Mouse (Mus musculus): ENCODE results near the gene Ak6. TPM values are rescaled to one million over a fixed set of nuclear protein-coding genes. Genes with fewer than 3 reads are reported as not detected.

Ak6 gene
- 361 and 370 TPM in 2 replicates for polyA plus RNA-seq (2016; fragmentation: Nextera tagmentation; extraction: Ambion mirVana)

GRCm38 (mm10) chr13:100650550-100651438, at the start of gene Ak6, which contains the start of gene Rad17:
Gene Ak6, plus strand, starts transcription at chr13:100650979.
Gene Rad17, minus strand, starts transcription at chr13:100651051.
- DNase-seq (ENCODE audit: low spot score): peak; percentile 95
- peak within 1 kb of the TSS; percentile 99 for H3K27ac ChIP-seq
- no peaks in the 10 kb centered on the region for H3K27me3 ChIP-seq (ENCODE audit: low read depth, poor library complexity, severe bottlenecking)
- peaks cover 11% of the 10 kb centered on the region for H3K4me1 ChIP-seq
- H3K4me3 ChIP-seq: peak within 1 kb of the TSS; percentile 95
- WGBS: under 1% methylated on average over 73 of the region's 73 CpGs
- H3K36me3 ChIP-seq: peaks cover 43% of the 10 kb centered on the region
- no peaks in the 10 kb centered on the region for H3K9me3 ChIP-seq (replicated peaks)

GRCm38 (mm10) chr13:100601034-100601433, 49.7 kb upstream of the Ak6 start:
- H3K27me3 ChIP-seq (ENCODE audit: low read depth, poor library complexity, severe bottlenecking): no peaks in the 10 kb centered on the region
- no peak for DNase-seq (ENCODE audit: low spot score)
- WGBS: 68% methylated on average over 8 of the region's 8 CpGs
- no peaks in the 10 kb centered on the region for H3K36me3 ChIP-seq
- no peak overlapping the region for H3K27ac ChIP-seq
- no peak overlapping the region for H3K4me3 ChIP-seq
- peaks cover 12% of the 10 kb centered on the region for H3K4me1 ChIP-seq
- H3K9me3 ChIP-seq (replicated peaks): no peaks in the 10 kb centered on the region

- Histone ChIP-seq H3K4me1 (peaks cover 6% of the 10 kb centered on the region; the same call in 1 of the 2 replicates), H3K9me3 (replicated peaks) (no peaks in the 10 kb centered on the region), H3K4me3 (no peak overlapping the region), H3K27me3 (ENCODE audit: low read depth, poor library complexity, severe bottlenecking) (no peaks in the 10 kb centered on the region), H3K36me3 (no peaks in the 10 kb centered on the region), H3K27ac (no peak overlapping the region)
- 78% methylated on average over 5 of the region's 5 CpGs for WGBS
- no peak for DNase-seq (ENCODE audit: low spot score)
Observed at GRCm38 (mm10) chr13:100602239-100602902, 48.4 kb upstream of the Ak6 start.

GRCm38 (mm10) chr13:100603031-100603737, 47.6 kb upstream of the Ak6 start:
- 86% methylated on average over 10 of the region's 10 CpGs for WGBS
- Histone ChIP-seq H3K9me3 (replicated peaks) (no peaks in the 10 kb centered on the region), H3K4me3 (no peak overlapping the region), H3K27me3 (ENCODE audit: low read depth, poor library complexity, severe bottlenecking) (no peaks in the 10 kb centered on the region), H3K36me3 (no peaks in the 10 kb centered on the region), H3K27ac (no peak overlapping the region), H3K4me1 (peaks cover 6% of the 10 kb centered on the region; the same call in 1 of the 2 replicates)
- DNase-seq (ENCODE audit: low spot score): no peak

GRCm38 (mm10) chr13:100603738-100604095, 47.1 kb upstream of the Ak6 start:
- Histone ChIP-seq H3K27me3 (ENCODE audit: low read depth, poor library complexity, severe bottlenecking) (no peaks in the 10 kb centered on the region), H3K27ac (no peak overlapping the region), H3K9me3 (replicated peaks) (no peaks in the 10 kb centered on the region), H3K36me3 (no peaks in the 10 kb centered on the region), H3K4me3 (no peak overlapping the region), H3K4me1 (peaks cover 6% of the 10 kb centered on the region; the same call in 1 of the 2 replicates)
- 89% methylated on average over 11 of the region's 11 CpGs for WGBS
- no peak for DNase-seq (ENCODE audit: low spot score)

GRCm38 (mm10) chr13:100605845-100606244, 44.9 kb upstream of the Ak6 start:
- Histone ChIP-seq H3K27me3 (ENCODE audit: low read depth, poor library complexity, severe bottlenecking) (no peaks in the 10 kb centered on the region), H3K27ac (no peak overlapping the region), H3K4me1 (peaks cover 6% of the 10 kb centered on the region; the same call in 1 of the 2 replicates), H3K4me3 (no peak overlapping the region), H3K9me3 (replicated peaks) (no peaks in the 10 kb centered on the region), H3K36me3 (no peaks in the 10 kb centered on the region)
- no peak for DNase-seq (ENCODE audit: low spot score)
- WGBS: 78% methylated on average over 1 of the region's 1 CpGs

- Histone ChIP-seq H3K9me3 (replicated peaks) (no peaks in the 10 kb centered on the region), H3K27ac (no peak overlapping the region), H3K4me1 (no peaks in the 10 kb centered on the region), H3K36me3 (peaks cover 2% of the 10 kb centered on the region; the same call in 1 of the 2 replicates), H3K27me3 (ENCODE audit: low read depth, poor library complexity, severe bottlenecking) (no peaks in the 10 kb centered on the region), H3K4me3 (no peak overlapping the region)
- WGBS: 88% methylated on average over 8 of the region's 8 CpGs
- DNase-seq (ENCODE audit: low spot score): peak; percentile 29
Observed at GRCm38 (mm10) chr13:100607756-100608155, 43.0 kb upstream of the Ak6 start.

GRCm38 (mm10) chr13:100611266-100611665, 39.5 kb upstream of the Ak6 start:
- Histone ChIP-seq H3K4me1 (peaks cover 1% of the 10 kb centered on the region), H3K4me3 (no peak overlapping the region), H3K9me3 (replicated peaks) (no peaks in the 10 kb centered on the region), H3K27me3 (ENCODE audit: low read depth, poor library complexity, severe bottlenecking) (peaks cover 15% of the 10 kb centered on the region), H3K27ac (no peak overlapping the region), H3K36me3 (peaks cover 2% of the 10 kb centered on the region; the same call in 1 of the 2 replicates)
- 93% methylated on average over 13 of the region's 13 CpGs for WGBS
- no peak for DNase-seq (ENCODE audit: low spot score)

GRCm38 (mm10) chr13:100612251-100612650, 38.5 kb upstream of the Ak6 start:
- Histone ChIP-seq H3K9me3 (replicated peaks) (no peaks in the 10 kb centered on the region), H3K27me3 (ENCODE audit: low read depth, poor library complexity, severe bottlenecking) (peaks cover 24% of the 10 kb centered on the region), H3K4me3 (no peak overlapping the region), H3K4me1 (peaks cover 8% of the 10 kb centered on the region), H3K36me3 (peaks cover 6% of the 10 kb centered on the region), H3K27ac (no peak overlapping the region)
- 93% methylated on average over 10 of the region's 10 CpGs for WGBS
- DNase-seq (ENCODE audit: low spot score): no peak

- no peak overlapping the region for H3K27ac ChIP-seq
- H3K36me3 ChIP-seq: peaks cover 13% of the 10 kb centered on the region
- peaks cover 8% of the 10 kb centered on the region for H3K4me1 ChIP-seq
- no peaks in the 10 kb centered on the region for H3K9me3 ChIP-seq (replicated peaks)
- WGBS: 55% methylated on average over 2 of the region's 2 CpGs
- H3K27me3 ChIP-seq (ENCODE audit: low read depth, poor library complexity, severe bottlenecking): peaks cover 31% of the 10 kb centered on the region
- H3K4me3 ChIP-seq: no peak overlapping the region
- DNase-seq (ENCODE audit: low spot score): no peak
Observed at GRCm38 (mm10) chr13:100612903-100613302, 37.9 kb upstream of the Ak6 start.

- peak within 1 kb of the TSS; percentile 58 for H3K27ac ChIP-seq
- peaks cover 8% of the 10 kb centered on the region for H3K4me1 ChIP-seq
- H3K36me3 ChIP-seq: peaks cover 44% of the 10 kb centered on the region
- H3K9me3 ChIP-seq (replicated peaks): no peaks in the 10 kb centered on the region
- peak; percentile 59 for DNase-seq (ENCODE audit: low spot score)
- H3K27me3 ChIP-seq (ENCODE audit: low read depth, poor library complexity, severe bottlenecking): peaks cover 32% of the 10 kb centered on the region
- 2% methylated on average over 76 of the region's 77 CpGs for WGBS
- peak within 1 kb of the TSS; percentile 72 for H3K4me3 ChIP-seq
Observed at GRCm38 (mm10) chr13:100616181-100617087, 34.3 kb upstream of the Ak6 start, which contains the start of gene Marveld2. Gene Marveld2, minus strand, starts transcription at chr13:100616971.

GRCm38 (mm10) chr13:100617583-100617982, 33.2 kb upstream of the Ak6 start:
- no peak for DNase-seq (ENCODE audit: low spot score)
- peaks cover 8% of the 10 kb centered on the region for H3K4me1 ChIP-seq
- H3K27me3 ChIP-seq (ENCODE audit: low read depth, poor library complexity, severe bottlenecking): peaks cover 32% of the 10 kb centered on the region
- no peak overlapping the region for H3K4me3 ChIP-seq
- no peaks in the 10 kb centered on the region for H3K9me3 ChIP-seq (replicated peaks)
- no peak overlapping the region for H3K27ac ChIP-seq
- H3K36me3 ChIP-seq: peaks cover 53% of the 10 kb centered on the region
- 83% methylated on average over 13 of the region's 13 CpGs for WGBS

All from limb, embryonic 10.5 days (tissue).